Mouse (Mus musculus): ENCODE results near the gene Fbxw7.

DNA sequence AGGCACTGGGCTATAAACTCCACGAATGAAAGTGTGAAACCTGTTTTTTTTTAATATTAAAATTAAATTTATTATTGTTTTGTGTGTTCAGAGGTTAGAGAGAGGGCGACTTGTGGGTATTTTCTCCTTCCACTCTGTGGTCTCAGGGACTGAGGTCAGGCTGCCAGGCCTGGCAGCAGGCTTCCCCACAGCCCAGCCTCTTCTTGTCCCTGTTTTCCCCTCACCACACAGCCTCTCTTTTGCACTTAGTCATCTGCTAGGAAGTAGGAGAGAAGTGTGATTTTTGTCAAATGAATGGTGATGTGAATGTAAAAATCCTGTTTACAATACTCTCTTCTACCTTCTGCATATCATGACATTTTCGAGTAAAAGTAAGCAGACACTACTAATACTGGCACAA, 7.2 kb upstream of the Fbxw7 start:
- TF ChIP-seq CTCF (IDR thresholded peaks at IDR 0.05; ENCODE audit: low read depth, low read length) (no peak), GATA1 (IDR thresholded peaks at IDR 0.05; ENCODE audit: borderline replicate concordance, low read length) (no peak), TAL1 (conservative IDR thresholded peaks at IDR 0.05; ENCODE audit: low read depth, low read length) (no peak)

Measured in G1E (cell line).